Mouse (Mus musculus) adrenal gland, adult 10 weeks (tissue): ENCODE results near the gene Phf3. TPM values are rescaled to one million over a fixed set of nuclear protein-coding genes. Genes with fewer than 3 reads are reported as not detected.

Experiments used
- polyA plus RNA-seq: library from polyadenylated mRNA; stranded (reverse); fragments of 350-450 nt; fragmentation: Illumina TruSeq; extraction: RNeasy Lipid Tissue Mini Kit (QIAGEN cat#74804); gene quantifications from one replicate; pipeline ENCODE4 v1.2.3, GENCODE M21; 2014; ENCODE audit warnings: low read depth, low replicate concordance

Gene Phf3
- 139 TPM for polyA plus RNA-seq

DNA sequence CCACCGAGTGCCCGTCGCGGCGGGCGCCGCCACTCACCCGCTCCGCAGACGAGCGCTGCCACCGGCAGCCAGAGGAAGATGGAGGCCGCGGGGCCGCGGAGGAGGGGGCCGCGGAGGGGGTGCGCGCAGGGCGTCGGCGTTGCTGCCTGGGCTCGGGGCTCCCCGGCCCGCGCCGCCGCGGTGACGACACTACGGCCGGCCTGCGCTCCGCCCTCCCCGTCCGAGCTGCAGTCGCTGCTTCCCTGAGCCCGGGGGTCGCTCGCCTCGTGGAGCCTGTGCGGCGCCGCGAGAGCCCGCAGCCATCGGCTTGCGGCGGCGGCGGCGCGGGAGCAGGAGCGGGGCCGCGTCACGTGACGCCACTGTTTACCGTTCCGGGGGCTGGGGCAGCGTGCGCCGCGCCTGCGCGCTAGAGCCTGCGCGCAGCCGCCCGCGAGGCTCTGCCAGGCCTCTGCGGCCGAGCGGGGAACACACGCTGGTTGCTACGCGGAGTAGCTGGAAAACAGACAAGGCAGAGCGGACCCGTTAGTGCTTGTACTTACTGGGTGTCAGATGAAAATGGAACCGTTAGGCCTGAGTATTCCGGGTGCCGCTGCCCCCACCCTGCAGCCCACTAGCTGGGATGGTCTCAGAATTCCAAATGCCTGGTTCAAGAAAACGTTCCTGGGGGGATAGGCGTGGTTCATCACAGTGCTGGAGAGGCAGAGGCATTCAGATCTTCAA is at the start of gene Phf3:
Gene Phf3 (minus strand): TSS at position 381 of the 720 bp plus-strand sequence.

Other genes with a start within 250 kb of the Phf3 start
- not detected for gene AC153137.1, start 104.0 kb upstream of the Phf3 start, polyA plus RNA-seq